Mouse (Mus musculus) ovary, postnatal 36 days (tissue): ENCODE results near the gene Dab2ip.

Experiments used
- DNase-seq: peaks from one replicate; pipeline ENCODE4 v3.0.0; 2022; ENCODE audit warnings: low spot score, mixed read lengths

Dab2ip gene

DNA sequence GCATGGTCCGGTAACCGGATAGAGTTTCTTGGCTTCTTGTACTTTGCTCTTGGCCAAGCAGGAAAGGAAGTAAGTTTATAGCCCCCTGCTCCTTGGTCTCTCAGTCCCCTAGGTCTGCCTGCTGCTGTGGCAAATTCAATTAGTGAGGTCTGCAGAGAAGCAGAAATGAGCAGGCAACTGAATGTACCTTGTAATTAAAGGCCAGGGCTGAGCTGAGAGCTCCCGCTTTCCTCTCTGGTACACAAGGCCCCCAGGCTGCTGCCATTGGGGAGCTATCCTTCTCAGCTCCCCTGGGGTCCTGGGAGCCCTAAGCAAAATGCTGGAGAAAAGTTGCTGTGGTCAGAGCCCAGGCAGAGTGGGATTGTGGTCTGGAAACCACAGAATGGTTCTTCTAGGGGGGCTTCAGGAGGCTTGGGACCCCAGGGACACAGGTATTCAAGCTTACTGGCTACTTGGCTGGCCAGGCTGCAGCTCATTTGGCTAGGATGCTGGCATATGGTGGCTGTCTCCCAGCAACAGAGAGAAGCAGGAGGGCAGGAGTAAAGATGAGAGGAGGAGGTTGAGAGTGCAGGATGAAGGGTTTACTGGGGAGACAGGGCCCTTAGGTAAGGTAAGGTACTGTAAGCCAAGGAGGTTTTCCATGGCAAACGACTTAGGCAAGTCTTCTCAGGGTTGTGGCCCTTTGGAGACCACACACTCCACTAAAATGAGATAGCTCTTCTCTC is 922 bp downstream of the Dab2ip start:
- no peak for DNase-seq

DNA sequence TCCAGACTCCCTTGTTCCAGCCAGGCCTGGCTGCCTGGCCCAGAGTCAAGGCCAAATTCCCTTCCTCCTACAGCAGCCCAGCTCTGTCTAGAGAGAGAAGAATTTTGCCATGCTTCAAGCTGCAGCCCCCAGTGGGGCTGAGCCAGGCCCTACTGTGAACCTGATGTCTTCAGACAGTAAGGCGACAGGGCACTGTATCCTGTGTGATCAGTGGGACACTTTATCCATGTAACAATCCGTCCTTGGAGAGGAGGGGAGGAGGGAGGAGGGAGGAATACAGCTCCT is 1.4 kb downstream of the Dab2ip start:
- peak; percentile 55 for DNase-seq

DNA sequence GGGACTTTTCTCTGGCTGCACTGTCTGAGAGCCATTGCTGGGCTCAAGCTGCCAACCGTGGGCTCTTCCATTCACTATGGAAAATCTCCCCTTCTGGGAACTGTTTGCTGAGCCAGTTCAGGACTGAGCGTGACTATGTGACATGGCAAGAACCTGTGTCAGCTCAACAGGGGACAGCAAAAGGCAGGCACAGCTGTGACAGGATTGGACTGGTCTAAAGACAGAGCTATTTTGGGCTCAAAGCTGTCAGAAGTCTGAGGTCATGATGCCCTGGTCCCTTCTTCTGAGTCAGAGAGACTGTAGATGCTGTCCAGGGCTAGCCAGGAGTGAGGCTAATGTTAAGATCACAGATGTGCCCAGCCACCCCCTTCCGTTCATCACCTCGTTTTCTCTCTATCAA is 5.7 kb downstream of the Dab2ip start:
- DNase-seq, result no peak

DNA sequence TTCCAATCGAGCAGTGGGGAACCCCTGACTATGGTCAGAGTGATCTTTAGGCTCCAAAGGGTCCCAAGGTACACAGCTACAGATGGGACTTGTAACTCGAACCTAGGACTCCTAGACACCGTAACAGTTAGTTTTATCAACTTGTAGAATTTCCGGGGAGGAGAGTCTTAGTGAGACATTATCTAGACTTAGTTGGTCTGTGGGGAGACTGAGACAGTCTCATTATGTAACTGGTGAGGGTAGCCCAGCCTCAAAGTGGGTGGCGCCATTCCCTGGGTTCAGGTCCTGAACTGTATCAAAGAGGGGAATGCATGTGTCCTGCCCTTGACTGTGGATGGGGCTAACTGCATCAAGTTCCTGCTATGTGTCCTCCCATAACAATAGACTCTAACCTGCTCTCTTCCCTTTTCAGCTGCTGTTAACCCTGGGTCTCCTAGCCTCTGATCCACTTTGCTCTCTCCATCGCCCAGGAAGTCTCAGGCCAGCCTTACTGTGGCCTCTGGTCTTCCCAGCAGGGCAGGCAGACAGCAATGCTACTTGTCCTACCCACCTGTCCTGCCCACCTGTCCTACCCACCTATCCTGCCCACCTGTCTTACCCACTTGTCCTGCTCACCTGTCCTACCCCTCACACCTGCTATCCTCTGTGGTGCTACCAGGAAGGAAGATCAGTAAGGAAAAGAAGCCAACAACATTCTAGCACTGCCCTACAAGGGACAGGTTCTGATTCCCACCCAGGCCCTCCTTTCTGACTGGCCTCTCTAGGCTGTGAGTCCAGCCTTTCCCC is 7.2 kb downstream of the Dab2ip start:
- no peak for DNase-seq

DNA sequence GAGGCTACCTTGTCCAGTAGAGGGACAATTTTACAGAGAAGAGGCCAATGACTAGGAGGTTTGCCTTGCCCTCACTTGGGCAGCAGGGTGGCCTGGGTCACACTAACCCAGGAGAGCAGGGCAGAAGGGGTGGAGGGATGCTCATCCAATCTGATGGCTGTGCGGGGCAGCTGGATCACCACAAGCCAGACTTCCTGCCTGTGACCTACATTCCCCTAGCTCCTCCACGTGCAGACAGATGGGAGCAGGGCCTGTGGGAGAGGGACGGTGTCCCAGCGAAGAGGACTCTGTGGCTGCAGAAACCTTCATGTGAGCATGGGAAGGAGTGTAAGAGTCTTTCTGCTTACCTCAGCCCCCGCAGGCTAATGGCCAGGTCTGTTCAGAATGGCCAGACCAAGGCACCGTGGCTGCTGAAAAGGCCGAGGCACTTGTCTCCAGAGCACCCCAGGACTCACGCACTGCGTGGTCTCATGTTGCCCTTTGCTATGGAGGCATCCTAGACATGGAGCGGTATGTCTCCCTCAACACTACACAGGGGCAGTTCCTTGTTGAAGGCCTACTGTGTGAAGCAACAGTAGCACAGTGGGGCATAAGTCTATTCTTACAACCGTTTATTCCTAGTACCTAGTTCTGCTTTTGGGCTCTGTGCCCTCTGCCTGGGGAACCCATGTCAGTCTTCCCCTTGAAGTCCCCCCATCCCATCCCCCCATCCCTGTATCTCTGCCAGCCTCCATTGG is 9.1 kb downstream of the Dab2ip start:
- DNase-seq, result no peak

DNA sequence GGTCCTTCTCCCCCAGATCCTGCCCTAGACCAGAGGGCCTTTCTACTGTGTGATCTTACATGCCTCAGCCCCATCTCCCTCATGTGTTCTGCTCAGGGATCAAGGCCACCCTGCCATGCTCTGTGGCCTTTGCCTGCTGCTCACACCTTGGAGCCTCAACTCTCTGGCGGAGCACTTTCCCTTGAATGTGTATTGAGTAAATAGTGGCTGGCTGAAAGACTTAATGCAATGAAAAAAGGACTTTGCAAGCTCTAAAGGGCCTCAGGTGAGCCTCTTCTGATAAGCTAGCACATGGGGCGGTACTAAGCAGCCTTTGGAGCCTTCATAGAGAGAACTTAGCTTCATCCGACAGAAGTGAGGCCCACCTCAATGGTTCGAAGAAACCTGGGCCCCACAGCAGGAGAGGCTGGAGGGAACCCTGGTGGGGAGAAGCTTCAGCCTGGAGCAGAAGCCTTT is 9.7 kb downstream of the Dab2ip start:
- no peak for DNase-seq

DNA sequence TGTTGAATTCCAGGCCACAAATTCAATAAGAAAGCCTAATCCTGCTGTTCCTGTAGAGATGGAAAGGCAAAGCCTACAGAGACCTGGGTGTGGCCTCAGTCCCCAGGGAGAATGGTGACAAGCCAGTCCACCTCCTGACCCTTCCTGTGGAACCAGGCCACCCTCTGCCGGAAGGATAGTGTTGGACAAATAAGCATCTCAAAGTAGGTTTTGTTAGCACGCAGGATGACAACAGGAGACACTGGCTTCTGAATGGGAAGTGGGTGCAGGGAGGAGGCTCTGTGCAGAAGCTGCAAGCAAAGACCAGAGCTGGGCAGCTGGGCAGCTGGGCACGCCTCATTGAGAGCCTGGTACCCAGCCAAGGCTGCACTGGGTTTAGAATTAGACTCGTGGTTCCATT is 12.7 kb downstream of the Dab2ip start:
- no peak for DNase-seq

DNA sequence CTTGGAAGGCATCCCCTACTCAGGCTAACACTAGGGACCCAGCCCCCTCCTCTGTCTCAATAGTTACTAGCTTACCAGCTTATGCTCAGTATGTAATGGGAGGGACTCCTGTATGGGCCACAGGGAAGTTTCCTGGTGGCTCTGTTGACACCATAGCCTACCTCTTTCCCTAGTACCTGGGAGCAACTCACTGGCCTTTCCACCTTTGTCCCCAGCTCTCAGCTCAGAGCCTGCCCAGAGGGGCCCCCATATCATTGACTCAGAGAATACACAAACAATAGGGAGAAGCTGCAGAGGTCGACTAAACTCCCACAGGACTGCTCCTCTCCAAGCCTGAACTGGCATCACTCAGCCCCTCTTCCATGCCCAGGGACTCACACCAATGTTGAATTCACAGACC is 16.6 kb downstream of the Dab2ip start:
- DNase-seq, result no peak

DNA sequence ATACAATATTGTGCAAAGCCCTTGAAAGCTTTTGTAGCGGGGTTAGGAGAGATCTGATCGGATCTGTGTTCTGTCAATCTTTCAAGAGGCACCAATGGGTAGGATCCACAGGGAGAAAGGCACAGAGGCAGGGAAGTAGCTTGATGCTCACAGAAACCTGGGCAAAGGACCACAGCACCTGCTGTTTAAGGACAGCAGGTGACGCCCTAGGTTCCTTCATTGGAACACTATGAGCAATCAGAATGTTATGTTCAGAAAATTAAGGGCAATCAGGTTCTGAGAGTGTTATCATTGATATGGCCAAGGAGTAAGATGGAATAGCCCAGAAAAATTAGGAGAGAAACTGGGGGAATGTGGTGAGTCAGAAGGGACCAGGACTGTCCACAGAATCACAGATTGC is 18.6 kb downstream of the Dab2ip start:
- DNase-seq, result no peak

DNA sequence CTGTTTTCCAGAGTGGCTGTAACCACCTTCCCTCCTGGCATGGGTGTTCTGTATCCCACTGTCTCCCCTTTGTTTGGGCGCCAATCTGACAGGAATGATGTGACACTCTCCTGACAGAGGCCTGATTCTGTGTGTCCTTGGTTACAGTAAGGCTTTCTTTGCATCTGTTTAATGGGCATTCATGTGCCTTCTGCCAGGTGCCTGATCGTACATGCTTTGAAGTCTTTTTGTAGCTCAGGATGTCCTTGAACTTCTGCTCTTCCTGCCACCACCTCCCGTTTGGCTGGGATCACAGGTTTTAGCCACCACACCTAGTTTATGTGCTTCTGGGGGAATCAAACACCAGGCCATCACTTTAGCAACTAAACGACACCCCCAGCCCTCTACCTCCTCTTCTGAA is 22.0 kb downstream of the Dab2ip start:
- DNase-seq, result no peak

DNA sequence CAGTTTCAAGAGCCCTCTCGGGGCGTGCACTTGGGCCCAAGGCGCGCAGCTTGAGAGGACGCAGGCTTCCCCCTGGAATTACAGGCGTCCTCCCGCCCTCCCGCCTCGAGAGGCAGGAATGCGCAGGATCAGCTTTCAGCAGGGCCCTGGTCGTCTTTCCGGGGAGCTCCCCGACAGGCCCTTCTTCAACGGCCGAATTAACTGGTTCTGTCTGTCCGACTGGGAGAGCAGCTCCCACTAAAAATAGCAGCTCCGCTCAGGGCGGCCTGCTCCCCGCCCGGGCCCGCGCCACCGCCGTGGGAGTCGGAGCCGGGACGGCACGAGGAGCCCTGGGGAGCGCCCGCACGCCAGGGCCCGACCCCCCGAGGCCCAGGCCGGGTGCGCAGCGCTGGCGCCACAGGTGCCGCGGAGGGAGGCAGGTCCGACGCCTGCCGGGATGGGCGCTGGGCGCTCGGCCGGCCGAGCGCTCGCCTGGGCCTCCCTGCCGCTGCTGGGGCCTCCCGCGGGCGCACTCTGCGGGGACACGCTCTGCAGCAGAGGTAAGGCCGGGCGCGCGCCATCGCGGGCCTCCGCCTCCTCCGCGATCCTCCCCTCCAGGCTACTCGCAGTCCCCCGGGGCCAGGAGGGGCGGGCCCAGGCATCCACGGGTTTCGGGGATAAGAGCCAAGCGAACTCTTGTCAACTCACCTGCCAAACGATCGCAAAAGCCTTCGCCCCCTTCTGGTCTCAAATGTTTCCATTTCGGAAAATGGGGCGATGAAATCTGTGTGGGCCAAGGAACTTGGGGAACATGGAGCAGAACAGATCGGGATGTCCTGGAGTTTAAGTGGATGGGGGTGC is 23.7 kb downstream of the Dab2ip start:
- peak; percentile 58 for DNase-seq

DNA sequence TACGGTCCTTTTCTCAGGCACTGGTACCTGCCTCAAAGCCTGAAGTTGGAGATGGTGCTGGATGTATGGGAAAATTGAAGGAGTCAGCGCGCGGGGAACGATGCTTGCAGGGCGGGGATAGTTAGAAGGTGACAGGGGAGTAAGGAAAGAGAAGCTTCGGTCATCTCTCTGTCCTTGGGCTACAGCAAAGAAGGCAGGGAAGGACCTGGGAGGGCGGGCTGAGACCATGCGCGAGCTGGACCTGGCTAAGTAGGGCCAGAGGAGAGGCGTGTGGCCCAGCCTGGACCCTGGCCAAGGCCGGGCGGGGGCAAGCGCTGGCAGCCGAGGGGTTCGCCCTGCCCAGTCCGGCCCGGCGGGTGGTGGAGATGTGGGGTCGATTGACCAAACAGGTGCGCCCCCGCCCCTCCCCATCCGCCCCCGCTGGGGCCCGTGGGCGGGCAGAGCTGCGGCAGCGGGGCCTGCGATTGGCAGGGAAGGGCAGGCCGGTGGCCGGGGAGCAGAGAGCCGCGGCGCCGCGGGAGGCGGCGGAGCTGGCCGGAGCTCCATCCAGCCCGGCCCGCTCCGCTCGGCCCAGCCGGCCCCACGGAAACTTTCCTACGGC is 24.4 kb downstream of the Dab2ip start:
- DNase-seq, result peak; percentile 80

DNA sequence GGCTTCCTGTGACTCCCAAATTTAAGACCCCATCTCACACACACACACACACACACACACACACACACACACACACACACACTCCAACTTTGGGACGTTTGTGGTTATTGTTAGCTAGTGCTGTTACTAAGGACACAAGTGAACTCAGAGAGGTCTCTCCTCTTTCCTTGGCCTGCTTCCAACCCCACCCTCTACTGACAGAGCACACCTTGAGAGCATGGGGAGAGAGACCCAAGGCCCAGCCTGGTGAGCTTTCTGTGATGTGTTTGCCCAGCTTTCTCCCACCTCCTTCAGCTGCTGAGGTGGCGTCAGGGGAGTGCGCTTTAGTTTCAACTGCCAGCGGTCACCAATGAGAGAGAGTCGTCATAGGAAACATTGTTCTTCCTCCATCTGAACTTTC is 25.3 kb downstream of the Dab2ip start:
- DNase-seq, result no peak

DNA sequence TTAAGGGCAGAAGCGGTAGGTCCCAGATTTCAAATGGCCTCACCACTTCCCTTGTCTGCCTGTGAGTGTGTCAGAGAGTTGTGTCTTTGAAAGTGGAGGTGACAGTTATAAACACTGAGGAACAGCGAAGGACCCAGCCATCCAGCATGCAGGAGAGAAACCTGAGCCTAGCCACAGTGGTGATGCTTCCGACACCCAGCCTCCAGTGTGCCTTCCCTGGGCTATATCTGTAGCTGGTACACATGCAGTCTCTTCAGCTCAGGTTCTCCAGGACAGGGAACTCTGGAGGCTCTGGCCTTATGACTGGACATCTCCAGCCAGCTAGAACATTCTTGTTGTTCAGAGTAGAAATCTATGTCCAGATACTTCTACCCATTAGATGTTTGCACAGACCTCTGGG is 25.9 kb downstream of the Dab2ip start:
- no peak for DNase-seq

DNA sequence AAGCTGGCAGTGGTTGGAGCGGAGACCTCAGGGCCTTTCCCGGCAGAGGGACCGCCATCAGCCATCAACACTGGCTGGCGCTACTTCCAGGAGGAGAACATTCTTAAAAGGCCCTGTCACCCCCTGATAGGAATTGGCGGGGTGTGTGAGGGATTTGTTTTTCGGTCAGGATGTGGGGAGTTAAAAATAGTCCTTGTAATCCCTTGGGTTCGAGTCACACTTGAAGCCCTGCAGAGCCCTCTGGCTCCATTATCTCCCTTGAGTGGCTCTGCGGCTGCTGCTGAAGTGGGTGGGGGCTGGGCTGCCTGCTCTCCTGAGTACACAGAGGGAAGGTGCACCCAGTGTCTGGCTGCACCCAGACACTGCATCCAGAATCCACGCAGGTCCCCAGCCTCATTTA is 30.3 kb downstream of the Dab2ip start:
- DNase-seq, result no peak

DNA sequence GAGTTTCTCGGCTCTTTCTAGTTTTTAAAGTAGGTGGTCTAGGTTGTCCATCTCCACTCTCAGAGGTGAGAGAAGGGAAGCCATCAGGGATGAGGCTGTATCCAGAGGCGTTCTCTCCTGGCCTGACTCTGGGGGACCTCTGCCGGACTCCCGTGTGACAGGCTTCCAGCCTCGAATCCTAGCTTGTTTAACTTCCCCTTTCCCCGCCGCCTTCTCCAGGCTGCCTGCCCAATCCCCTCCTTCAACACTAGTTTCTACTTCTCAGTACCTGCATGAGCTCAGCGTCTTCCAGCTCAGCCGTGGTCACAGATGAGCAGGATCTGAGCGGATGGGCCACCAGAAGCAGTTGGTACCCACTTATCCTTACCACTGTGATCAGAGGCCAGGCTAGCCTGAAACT is 31.3 kb downstream of the Dab2ip start:
- no peak for DNase-seq

DNA sequence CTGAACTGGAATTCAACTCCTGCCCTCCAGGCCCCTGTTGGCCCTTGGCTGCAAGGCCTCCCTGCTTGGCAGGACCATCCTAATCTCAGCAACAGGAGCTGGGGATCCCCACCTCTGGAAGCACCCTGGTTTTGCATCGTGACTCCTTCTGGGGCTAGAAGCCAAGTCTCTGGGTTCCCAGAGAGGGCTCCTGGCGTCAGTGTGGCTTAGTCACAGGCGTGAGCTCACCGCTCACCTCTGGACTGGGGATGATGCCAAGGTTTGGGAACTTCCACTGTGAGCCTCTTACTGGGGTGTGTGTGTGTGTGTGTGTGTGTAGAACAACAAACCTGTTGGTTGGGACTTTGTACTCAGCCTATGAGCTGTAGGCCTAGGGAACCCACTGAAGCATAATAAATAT is 31.7 kb downstream of the Dab2ip start:
- no peak for DNase-seq

DNA sequence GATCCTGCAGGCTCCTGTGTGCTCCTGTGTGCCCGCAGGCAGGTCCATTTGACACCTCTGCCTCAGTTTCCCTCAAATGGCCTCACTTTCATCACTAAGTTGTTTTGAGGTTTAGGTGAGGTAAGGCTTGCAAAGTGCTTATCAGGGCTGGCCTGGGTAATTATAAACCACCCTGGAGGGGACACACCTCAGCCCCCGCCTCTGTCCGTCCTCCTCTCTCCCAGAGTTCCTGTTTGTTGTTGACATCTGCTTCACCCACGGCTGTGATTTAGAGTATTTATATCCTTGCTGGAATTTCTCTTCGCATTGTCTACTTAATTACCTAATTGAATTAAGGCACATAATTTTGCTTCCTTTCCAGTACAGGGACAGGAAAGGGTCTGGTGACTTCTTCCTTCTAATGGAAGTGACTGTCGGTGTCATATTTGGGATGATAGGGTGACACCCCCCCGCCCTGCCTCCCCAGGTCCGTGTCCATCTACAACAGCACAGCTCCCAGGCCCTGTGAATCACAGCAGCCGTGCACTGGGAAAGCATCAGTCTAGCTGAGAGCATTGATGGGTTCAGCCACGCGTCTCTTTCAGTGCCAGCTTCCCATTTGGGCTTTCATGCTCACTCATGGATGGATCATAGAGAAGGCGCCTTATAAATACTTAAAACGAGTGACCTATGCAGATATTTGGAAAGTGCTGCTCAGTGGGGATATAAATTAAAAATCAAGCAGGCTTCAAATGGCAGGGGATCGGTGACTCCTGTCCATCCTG is 34.1 kb downstream of the Dab2ip start:
- no peak for DNase-seq

DNA sequence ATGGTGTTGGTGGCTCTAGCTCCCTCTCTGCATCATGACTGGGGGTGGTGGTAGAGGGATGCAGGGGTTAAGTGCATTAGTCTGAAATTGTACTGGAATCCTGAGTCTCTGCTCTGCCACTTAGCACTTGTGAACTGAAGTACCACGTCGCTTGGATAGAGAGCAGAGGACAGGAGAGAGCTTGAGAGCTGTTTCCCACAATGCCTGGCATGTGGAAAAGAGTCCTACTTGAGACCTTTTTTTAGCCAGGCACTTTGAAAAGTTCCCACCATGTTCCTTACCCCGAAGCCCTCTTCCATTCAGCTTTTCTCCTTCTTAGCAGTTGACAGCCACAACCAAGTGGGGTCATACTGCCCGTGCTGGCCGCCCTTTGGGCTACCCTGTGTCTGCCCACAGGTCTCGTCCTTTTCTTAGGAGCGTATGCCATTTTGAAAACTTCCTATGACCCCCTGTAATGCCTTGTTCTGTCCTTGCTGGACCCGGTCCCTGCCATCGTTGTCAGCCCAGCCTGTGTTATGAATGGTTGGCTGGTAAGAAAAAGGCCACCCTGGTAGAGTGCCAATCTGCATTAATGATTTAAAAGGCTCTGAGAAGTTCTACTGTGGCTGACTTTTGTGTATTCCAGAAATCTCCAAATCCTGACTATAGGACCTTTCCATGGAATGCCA is 34.8 kb downstream of the Dab2ip start:
- DNase-seq, result no peak

DNA sequence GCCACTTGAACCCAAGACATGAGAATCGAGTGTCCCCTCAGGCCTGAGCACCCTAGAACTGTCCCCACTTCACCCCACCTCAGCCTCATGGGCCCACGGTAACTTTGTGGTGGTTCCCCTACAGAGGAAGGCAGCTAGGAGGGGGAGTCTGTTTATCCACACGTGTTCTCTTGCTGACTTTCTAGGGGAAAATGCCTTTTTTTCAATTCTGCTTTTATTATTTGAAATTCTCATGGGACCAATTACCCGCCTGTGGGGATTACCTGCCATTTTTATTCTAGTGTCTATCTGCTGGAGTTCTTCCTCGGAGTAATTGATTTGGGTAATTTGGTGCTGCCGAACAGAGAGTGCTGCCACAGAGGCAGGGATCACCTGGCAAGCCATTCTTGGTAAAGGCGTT is 35.8 kb downstream of the Dab2ip start:
- DNase-seq, result no peak

DNA sequence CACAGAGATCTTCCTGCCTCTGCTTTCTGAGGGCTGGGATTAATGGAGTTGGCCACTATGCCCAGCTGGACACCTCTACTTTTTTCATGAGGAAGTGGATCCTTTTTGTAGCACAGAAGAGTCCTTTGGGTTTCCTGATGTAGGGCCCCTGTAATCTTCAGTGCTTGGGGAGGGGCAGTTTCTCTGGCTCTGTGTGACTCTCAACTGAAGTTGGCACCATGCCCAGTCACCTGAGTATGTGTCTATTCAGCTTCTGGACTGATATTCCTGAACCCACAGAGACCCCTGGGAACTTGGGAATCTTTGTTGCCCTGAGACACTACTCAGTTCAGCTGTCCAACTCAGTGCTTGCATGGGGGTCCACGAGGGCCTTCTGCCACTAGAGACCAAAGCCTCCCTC is 37.0 kb downstream of the Dab2ip start:
- DNase-seq, result no peak
